Mouse (Mus musculus) hindlimb bud, embryonic 11.5 days (tissue): ENCODE results near the gene Nr2f1.

Experiments
- DNase-seq: peaks from one replicate; pipeline ENCODE4 v3.0.0-alpha.2; 2012; ENCODE audit warnings: low read depth, low spot score; ENCODE audit errors: extremely low spot score

Gene Nr2f1

GRCm38 (mm10) chr13:78181071-78181929 lies 18.3 kb downstream of the Nr2f1 start:
- no peak for DNase-seq

GRCm38 (mm10) chr13:78180261-78180660 lies 19.3 kb downstream of the Nr2f1 start:
- DNase-seq: no peak

GRCm38 (mm10) chr13:78179312-78180097 lies 20.1 kb downstream of the Nr2f1 start:
- no peak for DNase-seq

- no peak for DNase-seq
Observed at GRCm38 (mm10) chr13:78178771-78179170, 20.8 kb downstream of the Nr2f1 start.

GRCm38 (mm10) chr13:78178021-78178420 lies 21.5 kb downstream of the Nr2f1 start:
- no peak for DNase-seq

- DNase-seq: no peak
Observed at GRCm38 (mm10) chr13:78177381-78177950, 22.1 kb downstream of the Nr2f1 start.

- DNase-seq: no peak
Observed at GRCm38 (mm10) chr13:78175821-78176380, 23.7 kb downstream of the Nr2f1 start.

GRCm38 (mm10) chr13:78174891-78175290 lies 24.7 kb downstream of the Nr2f1 start:
- no peak for DNase-seq

- DNase-seq: no peak
Observed at GRCm38 (mm10) chr13:78174191-78174590, 25.4 kb downstream of the Nr2f1 start.

GRCm38 (mm10) chr13:78172861-78173260 lies 26.7 kb downstream of the Nr2f1 start:
- no peak for DNase-seq

- DNase-seq: no peak
Observed at GRCm38 (mm10) chr13:78171984-78172636, 27.4 kb downstream of the Nr2f1 start.

- no peak for DNase-seq
Observed at GRCm38 (mm10) chr13:78171320-78171719, 28.2 kb downstream of the Nr2f1 start.

GRCm38 (mm10) chr13:78168166-78168565 lies 31.4 kb downstream of the Nr2f1 start:
- DNase-seq: no peak

GRCm38 (mm10) chr13:78164941-78165340 lies 34.6 kb downstream of the Nr2f1 start:
- DNase-seq: no peak

- DNase-seq: no peak
Observed at GRCm38 (mm10) chr13:78163087-78163958, 36.2 kb downstream of the Nr2f1 start.

GRCm38 (mm10) chr13:78162149-78162548 lies 37.4 kb downstream of the Nr2f1 start:
- DNase-seq: no peak

GRCm38 (mm10) chr13:78157465-78157864 lies 42.1 kb downstream of the Nr2f1 start:
- no peak for DNase-seq
